Mouse (Mus musculus) embryonic facial prominence, embryonic 12.5 days (tissue): Measurements from ENCODE around the gene Phc3. TPM values are rescaled to one million over a fixed set of nuclear protein-coding genes. Genes with fewer than 3 reads are reported as not detected.

ENCODE experiments used
- ATAC-seq: fragments of 200-750 bp; cut with Nextera tagmentation; 2 replicates; pipeline ENCODE4 v1.8.0; 2017; ENCODE audit not compliant: insufficient number of reproducible peaks, insufficient read depth, low FRiP score, low TSS enrichment
- H3K27ac ChIP-seq: fragments of 300-500 bp; sonication (generic); 2 replicates; pipeline ENCODE4 v1.5.1; 2016; ENCODE audit warnings: mild to moderate bottlenecking
- H3K27me3 ChIP-seq: fragments of 300-500 bp; sonication (generic); 2 replicates; pipeline ENCODE4 v1.6.1; 2016; ENCODE audit warnings: mild to moderate bottlenecking, moderate library complexity
- H3K36me3 ChIP-seq: fragments of 300-500 bp; sonication (generic); 2 replicates; pipeline ENCODE4 v1.6.1; 2016; ENCODE audit warnings: mild to moderate bottlenecking
- H3K4me1 ChIP-seq: fragments of 300-500 bp; sonication (generic); 2 replicates; pipeline ENCODE4 v1.6.1; 2016
- H3K4me2 ChIP-seq: fragments of 300-500 bp; sonication (generic); replicated peaks from 2 replicates; pipeline ENCODE4 v1.6.1; 2016; ENCODE audit warnings: mild to moderate bottlenecking, moderate library complexity
- H3K4me3 ChIP-seq: fragments of 300-500 bp; sonication (generic); 2 replicates; pipeline ENCODE4 v1.5.1; 2016; ENCODE audit warnings: mild to moderate bottlenecking
- H3K9ac ChIP-seq: fragments of 300-500 bp; sonication (generic); 2 replicates; pipeline ENCODE4 v1.6.1; 2016; ENCODE audit warnings: mild to moderate bottlenecking, moderate library complexity
- H3K9me3 ChIP-seq: fragments of 300-500 bp; sonication (generic); 2 replicates; pipeline ENCODE4 v1.6.1; 2016; ENCODE audit warnings: mild to moderate bottlenecking, moderate library complexity
- WGBS: fragments of 180-500 bp; shearing (Covaris S2); methylation state at CpG from one replicate; pipeline ENCODE4 v1.1.7; 2016; 5-methylcytosine and 5-hydroxymethylcytosine counted together
- polyA plus RNA-seq: library from polyadenylated mRNA; unstranded; fragments of >200 nt; fragmentation: Nextera tagmentation; extraction: Ambion mirVana; gene quantifications from 2 replicates; pipeline ENCODE4 v1.2.1, GENCODE M21; 2016

Gene Phc3
- polyA plus RNA-seq, result 6.2 and 6.7 TPM in 2 replicates

GRCm38 (mm10) chr3:30969104-30969581 lies at the start of gene Phc3:
Phc3 (minus strand) TSS chr3:30969415.
- H3K4me3 ChIP-seq, result peak within 1 kb of the TSS; percentile 98
- peaks cover 15% of the 10 kb centered on the region for H3K36me3 ChIP-seq
- peak within 1 kb of the TSS; percentile 84 for H3K27ac ChIP-seq
- peak within 1 kb of the TSS; percentile 91 for H3K9ac ChIP-seq
- no peaks in the 10 kb centered on the region for H3K27me3 ChIP-seq
- ATAC-seq, result peak; percentile 87
- H3K4me2 ChIP-seq, result peak within 1 kb of the TSS; percentile 71
- WGBS, result 1% methylated on average over 34 of the region's 34 CpGs
- peaks cover 14% of the 10 kb centered on the region for H3K4me1 ChIP-seq
- H3K9me3 ChIP-seq, result no peaks in the 10 kb centered on the region

- Histone ChIP-seq H3K36me3 (no peaks in the 10 kb centered on the region), H3K9me3 (no peaks in the 10 kb centered on the region), H3K4me1 (peaks cover 30% of the 10 kb centered on the region), H3K27me3 (no peaks in the 10 kb centered on the region), H3K4me3 (no peak overlapping the region), H3K27ac (no peak overlapping the region), H3K9ac (no peak overlapping the region), H3K4me2 (no peak overlapping the region)
- no peak for ATAC-seq
- 57% methylated on average over 4 of the region's 4 CpGs for WGBS
Measured at GRCm38 (mm10) chr3:31017652-31018051, 48.4 kb upstream of the Phc3 start.

GRCm38 (mm10) chr3:31016594-31017196 lies 47.5 kb upstream of the Phc3 start:
- peaks cover 25% of the 10 kb centered on the region for H3K4me1 ChIP-seq
- 28% methylated on average over 9 of the region's 9 CpGs for WGBS
- H3K9ac ChIP-seq, result no peak overlapping the region
- ATAC-seq, result no peak
- H3K4me3 ChIP-seq, result no peak overlapping the region
- no peaks in the 10 kb centered on the region for H3K36me3 ChIP-seq
- 0 out of 2 replicates have a peak overlapping the region, but pooled peaks have one; percentile 57 for H3K27ac ChIP-seq
- no peaks in the 10 kb centered on the region for H3K9me3 ChIP-seq
- no peaks in the 10 kb centered on the region for H3K27me3 ChIP-seq
- no peak overlapping the region for H3K4me2 ChIP-seq

GRCm38 (mm10) chr3:31015682-31016443 lies 46.6 kb upstream of the Phc3 start:
- no peaks in the 10 kb centered on the region for H3K9me3 ChIP-seq
- peak overlapping the region; percentile 57 for H3K27ac ChIP-seq
- H3K36me3 ChIP-seq, result no peaks in the 10 kb centered on the region
- H3K9ac ChIP-seq, result no peak overlapping the region
- no peaks in the 10 kb centered on the region for H3K27me3 ChIP-seq
- H3K4me1 ChIP-seq, result peaks cover 25% of the 10 kb centered on the region
- WGBS, result 68% methylated on average over 10 of the region's 10 CpGs
- ATAC-seq, result peak; percentile 48; the same call in 1 of the 2 replicates
- H3K4me2 ChIP-seq, result no peak overlapping the region
- no peak overlapping the region for H3K4me3 ChIP-seq

GRCm38 (mm10) chr3:31014374-31014773 lies 45.2 kb upstream of the Phc3 start:
- peaks cover 25% of the 10 kb centered on the region for H3K4me1 ChIP-seq
- H3K9me3 ChIP-seq, result no peaks in the 10 kb centered on the region
- WGBS, result 82% methylated on average over 2 of the region's 2 CpGs
- ATAC-seq, result no peak
- H3K4me3 ChIP-seq, result no peak overlapping the region
- H3K9ac ChIP-seq, result no peak overlapping the region
- no peak overlapping the region for H3K4me2 ChIP-seq
- no peak overlapping the region for H3K27ac ChIP-seq
- no peaks in the 10 kb centered on the region for H3K27me3 ChIP-seq
- H3K36me3 ChIP-seq, result no peaks in the 10 kb centered on the region

- Histone ChIP-seq H3K27ac (no peak overlapping the region), H3K9ac (no peak overlapping the region), H3K4me1 (peaks cover 9% of the 10 kb centered on the region; the same call in 1 of the 2 replicates), H3K27me3 (no peaks in the 10 kb centered on the region), H3K36me3 (no peaks in the 10 kb centered on the region), H3K9me3 (no peaks in the 10 kb centered on the region), H3K4me2 (no peak overlapping the region), H3K4me3 (no peak overlapping the region)
- WGBS, result 80% methylated on average over 6 of the region's 6 CpGs
- ATAC-seq, result no peak
Measured at GRCm38 (mm10) chr3:31004320-31005209, 35.4 kb upstream of the Phc3 start.

- Histone ChIP-seq H3K4me1 (peaks cover 24% of the 10 kb centered on the region), H3K27me3 (no peaks in the 10 kb centered on the region), H3K36me3 (no peaks in the 10 kb centered on the region), H3K9me3 (no peaks in the 10 kb centered on the region), H3K27ac (no peak overlapping the region), H3K4me2 (no peak overlapping the region), H3K4me3 (no peak overlapping the region), H3K9ac (no peak overlapping the region)
- WGBS, result 55% methylated on average over 3 of the region's 3 CpGs
- no peak for ATAC-seq
Measured at GRCm38 (mm10) chr3:31001048-31001676, 31.9 kb upstream of the Phc3 start.

GRCm38 (mm10) chr3:31000018-31000407 lies 30.8 kb upstream of the Phc3 start:
- Histone ChIP-seq H3K9ac (no peak overlapping the region), H3K4me1 (peaks cover 24% of the 10 kb centered on the region), H3K27me3 (no peaks in the 10 kb centered on the region), H3K36me3 (no peaks in the 10 kb centered on the region), H3K4me3 (no peak overlapping the region), H3K9me3 (no peaks in the 10 kb centered on the region), H3K4me2 (peak overlapping the region; percentile 24; the same call in 1 of the 2 replicates), H3K27ac (peak overlapping the region; percentile 80)
- ATAC-seq, result no peak
- 32% methylated on average over 4 of the region's 4 CpGs for WGBS

GRCm38 (mm10) chr3:30999401-31000017 lies 30.3 kb upstream of the Phc3 start:
- 60% methylated on average over 10 of the region's 10 CpGs for WGBS
- H3K9ac ChIP-seq, result no peak overlapping the region
- H3K4me1 ChIP-seq, result peaks cover 24% of the 10 kb centered on the region
- H3K36me3 ChIP-seq, result no peaks in the 10 kb centered on the region
- no peaks in the 10 kb centered on the region for H3K9me3 ChIP-seq
- H3K27ac ChIP-seq, result peak overlapping the region; percentile 80
- no peak overlapping the region for H3K4me3 ChIP-seq
- peak overlapping the region; percentile 24; the same call in 1 of the 2 replicates for H3K4me2 ChIP-seq
- ATAC-seq, result no peak
- no peaks in the 10 kb centered on the region for H3K27me3 ChIP-seq

- Histone ChIP-seq H3K4me3 (peak overlapping the region; percentile 67), H3K9ac (peak overlapping the region; percentile 72), H3K4me2 (peak overlapping the region; percentile 67), H3K36me3 (no peaks in the 10 kb centered on the region), H3K27ac (no peak overlapping the region), H3K4me1 (peaks cover 24% of the 10 kb centered on the region), H3K9me3 (no peaks in the 10 kb centered on the region), H3K27me3 (no peaks in the 10 kb centered on the region)
- WGBS, result 3% methylated on average over 4 of the region's 4 CpGs
- no peak for ATAC-seq
Measured at GRCm38 (mm10) chr3:30996688-30997014, 27.4 kb upstream of the Phc3 start.
